Mouse (Mus musculus) forebrain, embryonic 15.5 days (tissue): ENCODE data around the gene Ppp6r3. TPM values are rescaled to one million over a fixed set of nuclear protein-coding genes. Genes with fewer than 3 reads are reported as not detected.

Experiments used
- ATAC-seq: fragments of 200-750 bp; cut with Nextera tagmentation; replicated peaks from 2 replicates; pipeline ENCODE4 v1.8.0; 2017; ENCODE audit warnings: mild to moderate bottlenecking, moderate TSS enrichment, moderate library complexity
- H3K27ac ChIP-seq: fragments of 300-500 bp; sonication (generic); replicated peaks from 2 replicates; pipeline ENCODE4 v1.5.1; 2015; ENCODE audit warnings: mild to moderate bottlenecking, inconsistent platforms
- H3K27me3 ChIP-seq: fragments of 300-500 bp; sonication (generic); 2 replicates; pipeline ENCODE4 v1.6.1; 2015; ENCODE audit warnings: inconsistent platforms
- H3K36me3 ChIP-seq: fragments of 300-500 bp; sonication (generic); 2 replicates; pipeline ENCODE4 v1.6.1; 2015; ENCODE audit warnings: mild to moderate bottlenecking, inconsistent platforms
- H3K4me1 ChIP-seq: fragments of 300-500 bp; sonication (generic); 2 replicates; pipeline ENCODE4 v1.6.1; 2015; ENCODE audit warnings: inconsistent platforms
- H3K4me2 ChIP-seq: fragments of 300-500 bp; sonication (generic); replicated peaks from 2 replicates; pipeline ENCODE4 v1.6.1; 2015; ENCODE audit warnings: mild to moderate bottlenecking, inconsistent platforms
- H3K4me3 ChIP-seq: fragments of 300-500 bp; sonication (generic); 2 replicates; pipeline ENCODE4 v1.5.1; 2015; ENCODE audit warnings: mild to moderate bottlenecking, inconsistent platforms
- H3K9ac ChIP-seq: fragments of 300-500 bp; sonication (generic); replicated peaks from 2 replicates; pipeline ENCODE4 v1.6.1; 2015; ENCODE audit warnings: mild to moderate bottlenecking, inconsistent platforms
- H3K9me3 ChIP-seq: fragments of 300-500 bp; sonication (generic); 2 replicates; pipeline ENCODE4 v1.6.1; 2016; ENCODE audit warnings: inconsistent platforms
- WGBS: fragments of 180-500 bp; shearing (Covaris S2); methylation state at CpG from one replicate; pipeline ENCODE4 v1.1.7; 2015; ENCODE audit warnings: mixed read lengths; 5-methylcytosine and 5-hydroxymethylcytosine counted together
- polyA plus RNA-seq: library from polyadenylated mRNA; unstranded; fragments of >200 nt; fragmentation: Nextera tagmentation; extraction: Ambion mirVana; gene quantifications from 2 replicates; pipeline ENCODE4 v1.2.1, GENCODE M21; 2015

Ppp6r3 gene
- polyA plus RNA-seq, 1 experiment from 2014 or later, result 62.5 TPM

GRCm38 (mm10) chr19:3564309-3564708, 11.2 kb downstream of the Ppp6r3 start:
- Histone ChIP-seq H3K27ac (no peak overlapping the region), H3K4me2 (no peak overlapping the region), H3K4me3 (no peak overlapping the region), H3K9me3 (no peaks in the 10 kb centered on the region), H3K36me3 (no peaks in the 10 kb centered on the region), H3K4me1 (peaks cover 21% of the 10 kb centered on the region), H3K9ac (no peak overlapping the region), H3K27me3 (no peaks in the 10 kb centered on the region)
- ATAC-seq, result no peak
- 82% methylated on average over 3 of the region's 3 CpGs for WGBS

DNA sequence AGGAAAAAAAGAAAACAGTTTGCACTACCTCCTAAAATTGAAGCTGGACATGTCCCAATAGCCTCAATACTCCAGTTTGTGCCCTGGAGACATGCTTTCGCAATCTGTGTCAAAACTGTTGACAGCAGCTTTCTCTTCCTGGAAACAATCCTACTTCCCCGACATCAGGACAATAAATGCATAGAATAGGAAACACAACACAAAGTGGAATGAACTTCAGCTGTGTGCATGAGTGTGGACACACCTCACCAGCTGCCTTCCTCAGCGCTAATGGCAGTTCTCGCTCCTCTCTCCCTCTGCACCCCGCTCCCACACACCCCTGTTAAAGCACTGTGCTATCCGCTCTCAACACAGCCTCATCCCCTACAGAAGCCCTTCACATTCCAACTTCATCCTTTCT, 12.8 kb downstream of the Ppp6r3 start:
- H3K4me3 ChIP-seq, result no peak overlapping the region
- no peaks in the 10 kb centered on the region for H3K36me3 ChIP-seq
- H3K4me1 ChIP-seq, result peaks cover 15% of the 10 kb centered on the region
- no peaks in the 10 kb centered on the region for H3K27me3 ChIP-seq
- peaks cover 5% of the 10 kb centered on the region; the same call in 1 of the 2 replicates for H3K9me3 ChIP-seq
- no peak for ATAC-seq
- no peak overlapping the region for H3K27ac ChIP-seq
- H3K4me2 ChIP-seq, result no peak overlapping the region
- no peak overlapping the region for H3K9ac ChIP-seq
- WGBS, result 76% methylated on average over 6 of the region's 6 CpGs

GRCm38 (mm10) chr19:3562298-3562697, 13.3 kb downstream of the Ppp6r3 start:
- H3K4me1 ChIP-seq, result peaks cover 11% of the 10 kb centered on the region
- H3K36me3 ChIP-seq, result no peaks in the 10 kb centered on the region
- no peak overlapping the region for H3K9ac ChIP-seq
- H3K9me3 ChIP-seq, result peaks cover 5% of the 10 kb centered on the region; the same call in 1 of the 2 replicates
- H3K4me2 ChIP-seq, result no peak overlapping the region
- no peak overlapping the region for H3K27ac ChIP-seq
- WGBS, result 97% methylated on average over 2 of the region's 2 CpGs
- H3K27me3 ChIP-seq, result no peaks in the 10 kb centered on the region
- H3K4me3 ChIP-seq, result no peak overlapping the region
- no peak for ATAC-seq

- H3K27me3 ChIP-seq, result no peaks in the 10 kb centered on the region
- 95% methylated on average over 2 of the region's 2 CpGs for WGBS
- H3K4me3 ChIP-seq, result no peak overlapping the region
- H3K27ac ChIP-seq, result no peak overlapping the region
- no peak overlapping the region for H3K4me2 ChIP-seq
- ATAC-seq, result no peak
- peaks cover 2% of the 10 kb centered on the region; the same call in 1 of the 2 replicates for H3K4me1 ChIP-seq
- no peaks in the 10 kb centered on the region for H3K36me3 ChIP-seq
- H3K9ac ChIP-seq, result no peak overlapping the region
- H3K9me3 ChIP-seq, result peaks cover 5% of the 10 kb centered on the region; the same call in 1 of the 2 replicates
These were observed 19.3 kb downstream of the Ppp6r3 start for GRCm38 (mm10) chr19:3556169-3556827.

DNA sequence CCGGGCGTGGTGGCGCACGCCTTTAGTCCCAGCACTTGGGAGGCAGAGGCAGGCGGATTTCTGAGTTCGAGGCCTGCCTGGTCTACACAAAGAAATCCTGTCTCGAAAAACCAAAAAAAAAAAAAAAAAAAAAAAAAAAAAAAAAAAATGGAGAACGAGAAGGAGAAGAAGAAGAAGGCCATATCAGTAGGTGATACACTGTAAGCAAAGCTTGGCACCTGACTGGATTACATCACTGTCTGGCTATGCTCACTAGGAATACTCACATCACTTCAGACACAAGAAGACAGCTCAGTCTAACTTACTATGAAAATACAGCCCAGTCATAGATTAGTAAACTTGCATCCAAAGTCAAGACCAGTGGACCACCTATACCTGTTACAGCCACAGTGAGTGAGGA, 20.8 kb downstream of the Ppp6r3 start:
- peaks cover 2% of the 10 kb centered on the region; the same call in 1 of the 2 replicates for H3K4me1 ChIP-seq

DNA sequence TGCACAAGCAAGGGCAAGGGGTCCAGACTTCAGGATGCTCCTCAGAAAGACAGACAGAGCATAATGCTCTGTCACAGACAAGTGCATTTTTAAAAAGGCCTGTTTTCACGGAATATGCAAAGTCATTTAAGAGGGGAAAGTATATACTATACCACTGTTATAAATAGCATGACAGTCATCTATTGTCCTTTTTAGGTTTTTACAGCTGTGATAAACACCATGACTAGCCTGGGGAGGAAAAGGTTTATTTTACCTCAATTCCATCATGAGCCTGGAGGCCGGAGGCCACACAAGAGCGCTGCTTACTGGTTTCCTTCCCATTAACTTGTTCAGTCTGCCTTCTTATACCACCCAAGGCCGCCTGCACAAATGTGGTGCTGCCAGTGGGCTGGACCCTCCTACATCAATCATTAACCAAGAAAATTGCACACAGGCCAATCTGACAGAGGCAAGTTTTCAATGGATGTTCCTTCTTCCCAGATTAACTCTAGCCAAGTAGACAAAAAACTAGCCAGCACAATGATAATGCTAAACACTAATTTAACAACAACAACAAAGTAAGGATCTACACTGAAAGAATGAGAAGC, 23.9 kb downstream of the Ppp6r3 start:
- no peak overlapping the region for H3K4me2 ChIP-seq
- no peak for ATAC-seq
- H3K4me3 ChIP-seq, result no peak overlapping the region
- no peak overlapping the region for H3K27ac ChIP-seq
- H3K4me1 ChIP-seq, result peaks cover 2% of the 10 kb centered on the region; the same call in 1 of the 2 replicates
- H3K9ac ChIP-seq, result no peak overlapping the region
- H3K9me3 ChIP-seq, result no peaks in the 10 kb centered on the region
- WGBS, result 83% methylated on average over 4 of the region's 4 CpGs
- no peaks in the 10 kb centered on the region for H3K36me3 ChIP-seq
- no peaks in the 10 kb centered on the region for H3K27me3 ChIP-seq

More for the DNA sequence above, 20.8 kb downstream of the Ppp6r3 start:
- H3K9ac ChIP-seq, result no peak overlapping the region
- WGBS, result 98% methylated on average over 8 of the region's 8 CpGs
- no peak overlapping the region for H3K27ac ChIP-seq
- no peak for ATAC-seq
- no peaks in the 10 kb centered on the region for H3K27me3 ChIP-seq
- no peak overlapping the region for H3K4me3 ChIP-seq
- H3K9me3 ChIP-seq, result peaks cover 5% of the 10 kb centered on the region; the same call in 1 of the 2 replicates
- no peak overlapping the region for H3K4me2 ChIP-seq
- H3K36me3 ChIP-seq, result no peaks in the 10 kb centered on the region

GRCm38 (mm10) chr19:3550101-3550500, 25.4 kb downstream of the Ppp6r3 start:
- Histone ChIP-seq H3K4me2 (no peak overlapping the region), H3K4me3 (no peak overlapping the region), H3K4me1 (peaks cover 7% of the 10 kb centered on the region; the same call in 1 of the 2 replicates), H3K36me3 (no peaks in the 10 kb centered on the region), H3K9me3 (no peaks in the 10 kb centered on the region), H3K9ac (no peak overlapping the region), H3K27ac (no peak overlapping the region), H3K27me3 (no peaks in the 10 kb centered on the region)
- no peak for ATAC-seq
- 94% methylated on average over 1 of the region's 1 CpGs for WGBS

GRCm38 (mm10) chr19:3549263-3549662, 26.3 kb downstream of the Ppp6r3 start:
- Histone ChIP-seq H3K9me3 (no peaks in the 10 kb centered on the region), H3K27ac (no peak overlapping the region), H3K4me1 (peaks cover 11% of the 10 kb centered on the region), H3K9ac (no peak overlapping the region), H3K36me3 (no peaks in the 10 kb centered on the region), H3K27me3 (no peaks in the 10 kb centered on the region), H3K4me3 (no peak overlapping the region), H3K4me2 (no peak overlapping the region)
- ATAC-seq, result no peak
- 88% methylated on average over 1 of the region's 1 CpGs for WGBS

- Histone ChIP-seq H3K4me3 (no peak overlapping the region), H3K4me1 (peaks cover 11% of the 10 kb centered on the region), H3K27ac (no peak overlapping the region), H3K9ac (no peak overlapping the region), H3K9me3 (no peaks in the 10 kb centered on the region), H3K4me2 (no peak overlapping the region), H3K27me3 (no peaks in the 10 kb centered on the region), H3K36me3 (no peaks in the 10 kb centered on the region; the same call in 1 of the 2 replicates)
- no peak for ATAC-seq
- WGBS, result 92% methylated on average over 1 of the region's 1 CpGs
These were observed 27.2 kb downstream of the Ppp6r3 start for GRCm38 (mm10) chr19:3548311-3548710.

GRCm38 (mm10) chr19:3544995-3545394, 30.6 kb downstream of the Ppp6r3 start:
- H3K36me3 ChIP-seq, result peaks cover 8% of the 10 kb centered on the region; the same call in 1 of the 2 replicates
- H3K4me1 ChIP-seq, result peaks cover 8% of the 10 kb centered on the region; the same call in 1 of the 2 replicates
- no peak for ATAC-seq
- no peaks in the 10 kb centered on the region for H3K27me3 ChIP-seq
- H3K9ac ChIP-seq, result no peak overlapping the region
- H3K4me3 ChIP-seq, result no peak overlapping the region
- 80% methylated on average over 2 of the region's 2 CpGs for WGBS
- no peak overlapping the region for H3K27ac ChIP-seq
- H3K9me3 ChIP-seq, result no peaks in the 10 kb centered on the region
- no peak overlapping the region for H3K4me2 ChIP-seq

DNA sequence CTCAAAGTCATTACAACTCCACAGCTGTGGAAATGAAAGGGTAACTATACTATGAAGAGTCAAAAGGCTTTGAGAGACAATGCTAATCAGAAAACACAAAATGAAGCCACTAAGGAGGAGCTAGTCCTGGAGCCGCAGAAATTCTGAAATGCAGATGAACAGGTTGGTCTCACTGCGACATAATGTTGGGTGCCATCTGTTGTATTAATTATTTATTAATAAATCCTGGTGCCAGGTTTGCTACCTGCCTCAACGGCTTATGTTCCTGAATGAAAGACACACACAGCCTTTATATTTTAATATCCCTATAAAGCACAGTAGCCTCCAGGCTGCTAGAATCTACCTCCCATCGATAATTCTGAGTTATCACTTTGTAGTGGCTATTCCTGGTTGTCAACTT, 33.0 kb downstream of the Ppp6r3 start:
- ATAC-seq, result no peak
- Histone ChIP-seq H3K4me1 (peaks cover 8% of the 10 kb centered on the region; the same call in 1 of the 2 replicates), H3K4me3 (no peak overlapping the region), H3K4me2 (no peak overlapping the region), H3K9me3 (no peaks in the 10 kb centered on the region), H3K27ac (no peak overlapping the region), H3K27me3 (no peaks in the 10 kb centered on the region), H3K9ac (no peak overlapping the region), H3K36me3 (peaks cover 10% of the 10 kb centered on the region; the same call in 1 of the 2 replicates)
- 89% methylated on average over 4 of the region's 4 CpGs for WGBS

DNA sequence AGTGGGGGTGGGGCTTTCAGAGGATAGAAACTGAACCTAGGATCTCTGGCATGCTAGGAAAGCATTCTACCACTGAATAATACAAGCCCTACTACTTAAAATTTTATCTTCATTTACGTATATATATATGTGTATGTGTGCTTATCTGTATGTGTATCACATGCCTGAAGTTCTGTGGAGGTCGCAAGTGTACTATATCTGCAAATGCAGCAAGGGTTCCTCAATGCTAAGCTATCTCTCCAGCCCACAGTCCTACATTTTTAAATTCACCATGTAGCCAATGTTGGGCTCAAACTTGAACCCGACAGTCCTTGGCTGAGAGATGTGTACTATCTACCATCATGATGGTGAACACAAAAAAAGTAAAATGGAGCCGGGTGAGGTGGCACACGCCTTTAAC, 34.6 kb downstream of the Ppp6r3 start:
- Histone ChIP-seq H3K4me2 (no peak overlapping the region), H3K27me3 (no peaks in the 10 kb centered on the region), H3K36me3 (peaks cover 10% of the 10 kb centered on the region; the same call in 1 of the 2 replicates), H3K4me3 (no peak overlapping the region), H3K27ac (no peak overlapping the region), H3K9me3 (no peaks in the 10 kb centered on the region), H3K4me1 (peaks cover 8% of the 10 kb centered on the region; the same call in 1 of the 2 replicates), H3K9ac (no peak overlapping the region)
- WGBS, result 96% methylated on average over 5 of the region's 5 CpGs
- no peak for ATAC-seq
